Mouse (Mus musculus) liver, embryonic 14.5 days (tissue): ENCODE data around the gene Rbm14.

Experiments
- CTCF ChIP-seq: IDR thresholded peaks from 2 replicates; pipeline ENCODE4 v1.5.1; 2016; ENCODE audit warnings: antibody characterized with exemption, low read depth, control low read depth
- EP300 ChIP-seq: IDR thresholded peaks from 2 replicates; pipeline ENCODE4 v1.6.1; 2016; ENCODE audit warnings: antibody characterized with exemption, low read depth

DNA sequence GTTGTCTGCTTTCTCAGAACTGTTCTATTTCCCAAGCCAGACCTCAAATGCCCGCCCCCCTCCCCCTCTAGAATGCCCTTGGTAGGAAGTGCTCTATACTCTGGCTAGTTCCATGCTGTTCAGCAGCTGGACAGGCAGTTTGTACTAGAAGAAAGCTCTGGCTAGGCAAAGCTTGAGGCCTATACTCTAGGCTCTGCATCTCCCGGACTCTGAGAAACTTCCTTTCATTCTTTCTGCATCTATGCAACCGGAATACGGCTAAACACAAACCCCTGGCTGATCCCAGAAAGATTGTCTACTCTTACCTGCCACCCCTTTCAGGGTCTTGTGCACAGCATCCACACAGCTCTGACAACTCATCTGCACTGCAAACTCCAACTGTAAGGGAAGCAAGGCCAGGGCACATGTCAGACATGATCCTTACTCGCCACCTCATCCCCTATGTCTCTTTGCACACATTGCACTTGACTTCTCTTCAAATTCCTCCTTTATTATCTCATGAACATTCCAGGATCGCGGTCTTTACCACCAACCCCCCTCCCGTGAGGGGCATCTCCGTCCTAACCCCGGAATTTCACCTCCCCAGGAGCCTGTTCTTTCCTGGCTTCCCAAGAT, 27.2 kb upstream of the Rbm14 start:
- TF ChIP-seq CTCF (no peak), EP300 (no peak)
